9 mouse cellular contexts compared by ENCODE assay signal in the genomic region with DNA sequence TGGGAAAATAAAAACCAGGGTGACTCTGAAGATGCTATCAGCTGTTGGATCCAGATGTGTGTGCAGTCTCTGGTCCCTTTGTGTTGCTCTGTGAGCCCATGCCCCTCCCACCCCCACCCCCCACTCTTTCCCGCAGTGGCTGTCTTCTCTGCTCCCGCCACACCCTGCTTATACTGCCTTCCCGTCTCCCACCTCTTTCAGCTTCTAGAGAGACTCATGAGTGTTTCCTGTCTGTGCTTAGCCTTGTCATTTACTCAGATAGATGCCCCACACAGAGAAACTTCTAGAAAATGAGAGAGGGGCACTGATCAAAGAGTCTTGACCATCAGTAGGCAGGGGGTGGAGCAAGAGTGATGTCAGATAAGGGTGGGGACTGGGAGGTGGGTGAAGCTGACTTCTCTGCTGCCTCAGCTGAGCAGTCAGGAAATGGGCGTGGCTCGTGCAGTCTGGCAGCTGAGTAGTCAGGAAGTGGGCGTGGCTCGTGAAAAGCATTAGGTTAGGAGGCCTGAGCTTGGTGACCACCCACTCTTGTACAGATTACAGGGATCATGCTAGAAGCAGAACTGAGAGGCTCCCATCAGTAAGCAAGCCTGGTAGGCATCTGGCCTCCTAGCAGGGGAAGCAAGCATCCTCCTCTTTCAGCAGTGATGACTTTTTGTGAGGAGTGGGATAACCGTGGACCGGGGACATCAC. TPM values are rescaled to one million over a fixed set of nuclear protein-coding genes. Genes with fewer than 3 reads are reported as not detected.
A peak's percentile ranks its signal among the peaks of the same experiment; 100 is the strongest.
DNase-seq lines count a peak whose midpoint lies in the region; ATAC-seq lines count a peak whose summit lies in the region.
"Had no signal": no experiment of that assay in that cellular context is flagged by ENCODE, and none has a peak within 500 bp of the region (broad histone marks: within the 10 kb centered on the region; RNA-seq: fewer than 3 reads in every experiment).

No protein-coding gene starts in this region.

- H3K4me2 ChIP-seq in forebrain, embryonic 14.5 days (ENCODE audit: low read length), result peak overlapping the region; percentile 1; the same call in 1 of the 2 replicates

- H3K27ac ChIP-seq in forebrain, embryonic 14.5 days (ENCODE audit: low read depth, low read length), result no peak overlapping the region
- H3K27ac ChIP-seq: left cerebral cortex, adult 2 months had no signal

- peaks cover 78% of the 10 kb centered on the region for H3K36me3 ChIP-seq in forebrain, embryonic 14.5 days (ENCODE audit: control insufficient read depth, insufficient read depth, low read length)

- H3K9ac ChIP-seq in forebrain, embryonic 14.5 days (ENCODE audit: low read length), result no peak overlapping the region

- 23% methylated on average over 9 of the region's 9 CpGs for WGBS in forebrain, embryonic 14.5 days

- DNase-seq in ES-CJ7 (ENCODE audit: low read depth, low spot score), result peak; percentile 96
- peak; percentile 53 for DNase-seq in adrenal gland, postnatal 25 days
- peak; percentile 56 for DNase-seq in forebrain, embryonic 14.5 days (ENCODE audit: low spot score)
- DNase-seq in layer of hippocampus, postnatal 10 days (ENCODE audit: low spot score in 2 of 2), result peak; percentile 43 to 60
- peak; percentile 94 to 95 for DNase-seq in lung, postnatal 4 days
- peak; percentile 75 for DNase-seq in retina, embryonic 14.5 days (ENCODE audit: low spot score)
- DNase-seq in urinary bladder, postnatal 36 days (ENCODE audit: low spot score in 2 of 2), result peak; percentile 73 to 85

- peak; percentile 63 for ATAC-seq in forebrain, embryonic 14.5 days
- ATAC-seq in hematopoietic stem cell, adult 5-6 weeks (replicated peaks in 1 of 2; ENCODE audit: insufficient read depth in 1 of 2, low FRiP score in 2 of 2, low TSS enrichment in 1 of 2, low read depth in 1 of 2, poor library complexity in 2 of 2, severe bottlenecking in 2 of 2), result peak; percentile 93

- no peaks in the 10 kb centered on the region for H3K27me3 ChIP-seq in forebrain, embryonic 14.5 days (replicated peaks; ENCODE audit: control insufficient read depth, insufficient read depth, low read length)

- H3K4me1 ChIP-seq in forebrain, embryonic 14.5 days (ENCODE audit: control insufficient read depth, insufficient read depth, low read length), result no peaks in the 10 kb centered on the region

- no peak overlapping the region for H3K4me3 ChIP-seq in forebrain, embryonic 14.5 days (ENCODE audit: low read depth, low read length)
- H3K4me3 ChIP-seq: left cerebral cortex, adult 2 months had no signal

- H3K9me3 ChIP-seq in forebrain, embryonic 14.5 days (replicated peaks; ENCODE audit: control insufficient read depth, low read length), result no peaks in the 10 kb centered on the region

RNA-seq across cellular contexts. Expression of a gene that starts 48.4 kb away (rescaled TPM):
- not detected in 2 replicates for total RNA-seq in adrenal gland, postnatal 25 days (2021)
- polyA plus RNA-seq in forebrain, embryonic 14.5 days (2014; fragmentation: Nextera tagmentation; extraction: Ambion mirVana), result not detected in 2 replicates
- not detected in 2 replicates for total RNA-seq in hematopoietic stem cell, adult 5-6 weeks (2017)
- total RNA-seq in layer of hippocampus, postnatal 10 days (2021), result not detected
- total RNA-seq: left cerebral cortex, adult 2 months had no signal
